Mouse (Mus musculus) ES-E14 (cell line): ENCODE measurements around the gene Golga4. TPM values are rescaled to one million over a fixed set of nuclear protein-coding genes. Genes with fewer than 3 reads are reported as not detected.

Experiments
- DNase-seq: peaks from one replicate; pipeline ENCODE4 v3.0.0-alpha.2; 2013; ENCODE audit warnings: low read depth, low spot score
- H3K27ac ChIP-seq: 2 replicates; pipeline ENCODE4 v1.5.1; 2012; ENCODE audit warnings: low read depth, mild to moderate bottlenecking, low read length, moderate library complexity, mixed read lengths; ENCODE audit not compliant: poor library complexity, insufficient read depth, severe bottlenecking
- H3K36me3 ChIP-seq: 2 replicates; pipeline ENCODE4 v1.6.1; 2012; ENCODE audit warnings: mild to moderate bottlenecking, low read length, moderate library complexity, mixed read lengths; ENCODE audit not compliant: control insufficient read depth, poor library complexity, insufficient read depth, severe bottlenecking
- H3K4me1 ChIP-seq, 2 experiments: fragments of 150-350 bp in 1 of 2; sonication (generic) in 1 of 2; 2 replicates each; pipeline ENCODE4 v1.6.1; 2012; ENCODE audit warnings: low read length in 2 of 2, mild to moderate bottlenecking in 1 of 2, mixed read lengths in 1 of 2; ENCODE audit not compliant: control insufficient read depth in 2 of 2, insufficient read depth in 2 of 2, poor library complexity in 1 of 2
- H3K4me3 ChIP-seq, 2 experiments: fragments of 150-350 bp in 1 of 2; sonication (generic) in 1 of 2; 2 replicates each; pipeline ENCODE4 v1.5.1; 2012; ENCODE audit warnings: low read length in 2 of 2, low read depth in 1 of 2, mild to moderate bottlenecking in 1 of 2, mixed read lengths in 1 of 2; ENCODE audit not compliant: insufficient read depth in 1 of 2, poor library complexity in 1 of 2, severe bottlenecking in 1 of 2
- H3K9ac ChIP-seq: 2 replicates; pipeline ENCODE4 v1.6.1; 2012; ENCODE audit warnings: low read depth, mild to moderate bottlenecking, low read length, mixed read lengths; ENCODE audit not compliant: poor library complexity, insufficient read depth, severe bottlenecking
- H3K9me3 ChIP-seq: fragments of 150-350 bp; sonication (generic); 2 replicates; pipeline ENCODE4 v1.6.1; 2012; ENCODE audit warnings: low read depth, mild to moderate bottlenecking, low read length; ENCODE audit not compliant: control insufficient read depth, insufficient read depth
- CHD2 ChIP-seq: IDR thresholded peaks from 2 replicates; pipeline ENCODE4 v1.6.1; 2014; ENCODE audit warnings: mild to moderate bottlenecking, low read depth, low read length, inconsistent platforms
- HCFC1 ChIP-seq: IDR thresholded peaks from 2 replicates; pipeline ENCODE4 v1.6.1; 2012; ENCODE audit warnings: low read length, inconsistent platforms, borderline replicate concordance; ENCODE audit not compliant: insufficient read depth
- MAFK ChIP-seq: IDR thresholded peaks from 2 replicates; pipeline ENCODE4 v1.6.1; 2014; ENCODE audit warnings: mild to moderate bottlenecking, low read depth, low read length, inconsistent platforms; ENCODE audit not compliant: insufficient read depth
- ZC3H11A ChIP-seq: IDR thresholded peaks from 2 replicates; pipeline ENCODE4 v1.6.1; 2012; ENCODE audit warnings: low read depth, mild to moderate bottlenecking, inconsistent platforms, low read length, borderline replicate concordance
- ZNF384 ChIP-seq: IDR thresholded peaks from 2 replicates; pipeline ENCODE4 v1.6.1; 2012; ENCODE audit warnings: low read depth, low read length, inconsistent platforms
- in situ Hi-C, 2 experiments: fragments of 600-800 bp; cut with MboI; formaldehyde crosslinking; loops; one replicate each; pipeline ENCODE4 v1.15.1; 2025; ENCODE audit warnings: low sequenced_read_pairs in 2 of 2, inconsistent platforms in 1 of 2; ENCODE audit not compliant: unreplicated experiment in 2 of 2
- total RNA-seq: library from RNA; depleted of rRNA; stranded (reverse); fragments of 300-350 nt; gene quantifications from 2 replicates; pipeline ENCODE4 v1.2.3, GENCODE M21; 2012

Gene Golga4
- total RNA-seq, 1 experiment, result 73.3 TPM

GRCm38 (mm10) chr9:118611111-118611541 lies 105.1 kb downstream of the Golga4 start:
- no peaks in the 10 kb centered on the region for H3K36me3 ChIP-seq
- no peak overlapping the region for H3K27ac ChIP-seq
- DNase-seq, result no peak
- no peak for TF ChIP-seq MAFK
- TF ChIP-seq ZC3H11A, result no peak
- TF ChIP-seq ZNF384, result no peak
- TF ChIP-seq HCFC1, result no peak
- no peak for TF ChIP-seq CHD2
- H3K9ac ChIP-seq, result no peak overlapping the region
- H3K4me1 ChIP-seq, result peaks cover 0 to 8% of the 10 kb centered on the region in 2 experiments; a peak in 2 of 4 replicates
- in situ Hi-C loops, result no loop called here
- H3K9me3 ChIP-seq, result no peaks in the 10 kb centered on the region
- no peak overlapping the region for H3K4me3 ChIP-seq

GRCm38 (mm10) chr9:118611958-118612581 lies 106.0 kb downstream of the Golga4 start:
- H3K9ac ChIP-seq, result no peak overlapping the region
- H3K4me1 ChIP-seq, result peaks cover 0 to 8% of the 10 kb centered on the region in 2 experiments; a peak in 1 of 4 replicates
- no peak overlapping the region for H3K27ac ChIP-seq
- TF ChIP-seq ZC3H11A, result no peak
- TF ChIP-seq CHD2, result no peak
- TF ChIP-seq HCFC1, result no peak
- TF ChIP-seq MAFK, result no peak
- no peak for TF ChIP-seq ZNF384
- in situ Hi-C loops, result no loop called here
- H3K36me3 ChIP-seq, result no peaks in the 10 kb centered on the region
- DNase-seq, result no peak
- no peak overlapping the region for H3K4me3 ChIP-seq
- H3K9me3 ChIP-seq, result no peaks in the 10 kb centered on the region

GRCm38 (mm10) chr9:118617237-118617636 lies 111.2 kb downstream of the Golga4 start:
- Histone ChIP-seq H3K4me1 (no peaks in the 10 kb centered on the region), H3K9ac (no peak overlapping the region), H3K9me3 (no peaks in the 10 kb centered on the region), H3K4me3 (no peak overlapping the region), H3K27ac (no peak overlapping the region), H3K36me3 (no peaks in the 10 kb centered on the region)
- in situ Hi-C loops, result no loop called here
- no peak for DNase-seq
- TF ChIP-seq ZC3H11A (no peak), CHD2 (no peak), HCFC1 (no peak), MAFK (no peak), ZNF384 (no peak)

- in situ Hi-C loops, result no loop called here
- no peak overlapping the region for H3K9ac ChIP-seq
- peaks cover 0 to 2% of the 10 kb centered on the region in 2 experiments; a peak in 1 of 4 replicates for H3K4me1 ChIP-seq
- H3K27ac ChIP-seq, result no peak overlapping the region
- H3K36me3 ChIP-seq, result no peaks in the 10 kb centered on the region
- no peak overlapping the region for H3K4me3 ChIP-seq
- DNase-seq, result no peak
- H3K9me3 ChIP-seq, result no peaks in the 10 kb centered on the region
- TF ChIP-seq MAFK (no peak), ZC3H11A (no peak), HCFC1 (no peak), CHD2 (no peak), ZNF384 (no peak)
Measured at GRCm38 (mm10) chr9:118618732-118619250, 112.7 kb downstream of the Golga4 start.
